Mouse (Mus musculus): ENCODE measurements around the gene Gmfg.

DNA sequence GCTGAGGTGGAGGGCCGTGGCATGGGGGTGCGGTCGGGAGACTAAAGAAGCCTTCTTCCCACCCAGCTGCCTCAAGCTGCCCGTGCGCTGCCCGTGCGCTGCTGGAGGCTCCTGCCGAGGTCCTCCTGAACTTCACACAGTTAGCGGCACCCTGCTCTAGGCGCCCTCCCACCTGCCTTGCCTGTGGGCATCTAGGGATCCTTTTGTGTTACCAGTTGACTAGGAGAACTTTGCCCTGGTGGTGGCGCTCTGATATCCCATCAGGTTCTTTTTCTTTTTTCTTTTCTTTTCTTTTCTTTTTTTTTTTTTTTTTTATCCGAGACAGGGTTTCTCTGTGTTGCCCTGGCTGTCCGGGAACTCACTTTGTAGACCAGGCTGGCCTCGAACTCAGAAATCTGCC lies 53.7 kb downstream of the Gmfg start:
- TF ChIP-seq CTCF (IDR thresholded peaks at IDR 0.05; ENCODE audit: borderline replicate concordance, extremely low read depth, insufficient read depth, insufficient read length) (no peak), POLR2A (IDR thresholded peaks at IDR 0.05; ENCODE audit: borderline replicate concordance, extremely low read depth, insufficient read depth, insufficient read length, poor library complexity, severe bottlenecking) (no peak)
